Mouse (Mus musculus) brain, embryonic 14.5 days (tissue): ENCODE data around the gene Ptcra.

Source experiments
- CTCF ChIP-seq: fragments of 200-500 bp; IDR thresholded peaks from 2 replicates; pipeline ENCODE4 v1.5.1; 2012; ENCODE audit warnings: inconsistent platforms, mild to moderate bottlenecking, moderate library complexity, borderline replicate concordance; ENCODE audit not compliant: insufficient read depth, insufficient read length; ENCODE audit errors: extremely low read depth
- POLR2A ChIP-seq: fragments of 200-500 bp; IDR thresholded peaks from 2 replicates; pipeline ENCODE4 v1.6.1; 2012; ENCODE audit warnings: mild to moderate bottlenecking, inconsistent platforms, borderline replicate concordance; ENCODE audit not compliant: poor library complexity, insufficient read depth, insufficient read length, severe bottlenecking; ENCODE audit errors: extremely low read depth

GRCm38 (mm10) chr17:46749282-46749681 is 14.2 kb downstream of the Ptcra start:
- no peak for TF ChIP-seq CTCF
- TF ChIP-seq POLR2A: no peak
